Mouse (Mus musculus): ENCODE results near the gene Fam222a. TPM values are rescaled to one million over a fixed set of nuclear protein-coding genes. Genes with fewer than 3 reads are reported as not detected.

Gene Fam222a
- total RNA-seq, 4 experiments from 2014 or later: 28.1 to 47.2 (median 33.7) TPM

DNA sequence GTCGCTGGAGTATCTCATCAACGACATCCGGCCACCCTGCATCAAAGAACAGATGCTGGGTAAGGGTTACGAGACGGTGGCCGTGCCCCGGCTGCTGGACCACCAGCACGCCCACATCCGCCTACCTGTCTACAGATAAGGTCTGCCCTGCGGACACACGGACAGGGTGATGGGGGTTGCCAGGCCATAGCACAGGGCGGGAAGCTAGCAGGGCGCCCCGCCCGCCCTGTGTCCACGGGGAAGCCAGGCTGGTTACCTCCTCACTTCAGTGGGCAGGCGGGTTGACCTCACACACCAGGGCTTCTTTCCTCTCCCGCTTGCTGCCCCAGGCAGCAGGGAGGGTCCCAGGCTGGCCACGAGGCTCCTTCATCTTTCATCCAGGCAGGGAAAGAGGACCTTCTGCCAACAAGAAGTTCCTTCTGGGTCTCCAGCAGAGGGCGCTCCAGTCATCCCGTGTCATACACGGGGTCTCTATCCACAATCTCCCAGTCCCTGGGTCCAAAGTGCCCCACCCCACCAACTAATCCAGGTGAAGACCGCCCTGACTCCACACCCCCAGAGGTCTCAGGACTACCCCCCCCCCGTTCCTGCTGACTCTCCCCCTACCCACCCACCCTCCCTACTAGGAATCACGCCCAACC, 44.3 kb downstream of the Fam222a start:
- DNase-seq: no peak

DNA sequence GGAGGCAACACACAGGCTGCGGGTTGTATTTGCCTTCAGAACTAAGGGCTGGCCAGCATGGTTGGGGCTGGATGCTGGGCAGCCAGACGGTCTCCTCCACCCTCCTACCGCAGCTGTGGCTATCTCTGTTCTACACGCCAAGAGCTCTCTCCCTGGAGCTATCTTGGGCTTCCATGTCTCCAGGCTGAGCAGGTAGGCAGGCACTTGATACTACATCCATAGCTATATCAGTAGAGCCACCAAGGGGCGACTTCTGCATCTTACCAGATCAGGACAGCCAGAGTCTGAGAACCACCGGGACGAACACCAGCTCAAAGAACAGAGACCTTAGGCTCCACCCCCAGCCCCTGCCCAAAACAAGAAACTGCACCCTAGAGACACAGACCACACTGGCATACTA, 47.0 kb downstream of the Fam222a start:
- DNase-seq: no peak

DNA sequence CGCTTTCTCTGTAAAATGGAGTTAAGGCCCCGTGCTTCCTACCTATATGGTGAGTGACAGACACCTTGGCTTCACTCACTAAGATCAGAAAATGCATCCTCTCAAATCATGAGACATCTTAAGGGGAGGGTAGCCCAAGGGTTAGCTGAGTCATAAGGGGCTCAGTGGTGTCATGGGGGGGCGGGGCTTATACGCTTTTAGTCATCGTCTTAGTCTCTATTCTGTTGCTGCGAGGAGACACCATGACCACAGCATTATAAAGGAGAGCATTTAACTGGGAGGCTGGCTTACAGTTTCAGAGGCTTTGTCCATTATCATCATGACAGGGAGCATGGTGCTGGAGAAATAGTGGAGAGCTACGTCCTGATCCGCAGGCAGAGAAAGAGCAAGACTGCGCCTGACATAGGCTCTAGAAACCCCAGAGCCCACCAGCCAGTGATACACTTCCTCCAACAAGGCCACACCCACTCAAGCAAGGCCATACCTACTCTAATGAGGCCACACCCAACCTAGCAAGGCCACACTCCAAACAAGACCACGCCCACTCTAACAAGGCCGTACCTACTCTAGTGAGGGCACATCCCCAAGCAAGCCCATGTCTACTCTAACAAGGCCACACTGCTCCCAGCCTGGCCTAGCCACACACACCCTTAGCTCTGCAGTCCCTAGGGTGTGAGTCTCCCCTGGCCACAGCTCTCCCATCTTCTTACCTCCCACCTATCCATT, 48.7 kb downstream of the Fam222a start:
- DNase-seq: no peak

- DNase-seq: no peak
Measured at GRCm38 (mm10) chr5:114617809-114618208, 50.0 kb downstream of the Fam222a start.

DNA sequence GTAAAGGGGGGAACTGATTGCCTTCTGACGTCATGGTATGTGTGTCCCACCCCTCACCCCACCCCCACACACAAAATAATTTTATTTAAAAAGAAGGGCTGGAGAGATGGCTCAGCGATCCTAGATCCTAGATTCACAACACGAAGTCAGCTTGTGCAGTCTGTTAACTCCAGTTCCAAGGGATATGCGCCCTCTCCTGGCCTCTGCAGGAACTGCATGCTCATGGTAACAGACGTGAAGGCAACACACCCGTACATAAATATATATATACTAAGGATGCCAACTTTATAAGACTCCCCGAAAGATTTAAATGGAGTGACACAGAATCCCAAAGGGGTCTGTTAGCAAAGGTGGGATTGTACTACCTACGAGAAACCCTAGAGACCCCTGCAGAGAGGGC, 51.0 kb downstream of the Fam222a start:
- DNase-seq: peak; percentile 60

- DNase-seq: no peak
Measured at GRCm38 (mm10) chr5:114620305-114620704, 52.5 kb downstream of the Fam222a start.

GRCm38 (mm10) chr5:114625590-114625989, 57.8 kb downstream of the Fam222a start:
- no peak for DNase-seq

DNA sequence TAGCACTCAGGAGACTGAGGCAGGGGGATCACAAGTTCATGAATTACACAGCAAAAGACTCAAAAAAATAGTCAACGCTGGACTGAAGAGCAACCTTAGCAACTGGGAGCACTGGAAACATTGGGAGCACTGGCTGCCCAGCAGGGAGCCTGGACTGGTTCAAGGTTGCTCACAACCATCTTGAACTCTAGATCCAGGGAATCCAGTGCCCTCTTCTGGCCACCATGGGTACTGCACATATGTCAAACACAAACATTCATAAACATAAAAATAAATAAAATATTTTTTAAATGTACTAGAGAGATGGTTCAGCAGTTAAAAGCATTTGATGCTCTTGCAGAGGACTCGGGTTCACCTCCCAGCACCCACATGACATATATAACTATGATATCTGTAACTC, 63.5 kb downstream of the Fam222a start:
- DNase-seq: no peak

- DNase-seq: no peak
Measured at GRCm38 (mm10) chr5:114636091-114636490, 68.3 kb downstream of the Fam222a start.

DNA sequence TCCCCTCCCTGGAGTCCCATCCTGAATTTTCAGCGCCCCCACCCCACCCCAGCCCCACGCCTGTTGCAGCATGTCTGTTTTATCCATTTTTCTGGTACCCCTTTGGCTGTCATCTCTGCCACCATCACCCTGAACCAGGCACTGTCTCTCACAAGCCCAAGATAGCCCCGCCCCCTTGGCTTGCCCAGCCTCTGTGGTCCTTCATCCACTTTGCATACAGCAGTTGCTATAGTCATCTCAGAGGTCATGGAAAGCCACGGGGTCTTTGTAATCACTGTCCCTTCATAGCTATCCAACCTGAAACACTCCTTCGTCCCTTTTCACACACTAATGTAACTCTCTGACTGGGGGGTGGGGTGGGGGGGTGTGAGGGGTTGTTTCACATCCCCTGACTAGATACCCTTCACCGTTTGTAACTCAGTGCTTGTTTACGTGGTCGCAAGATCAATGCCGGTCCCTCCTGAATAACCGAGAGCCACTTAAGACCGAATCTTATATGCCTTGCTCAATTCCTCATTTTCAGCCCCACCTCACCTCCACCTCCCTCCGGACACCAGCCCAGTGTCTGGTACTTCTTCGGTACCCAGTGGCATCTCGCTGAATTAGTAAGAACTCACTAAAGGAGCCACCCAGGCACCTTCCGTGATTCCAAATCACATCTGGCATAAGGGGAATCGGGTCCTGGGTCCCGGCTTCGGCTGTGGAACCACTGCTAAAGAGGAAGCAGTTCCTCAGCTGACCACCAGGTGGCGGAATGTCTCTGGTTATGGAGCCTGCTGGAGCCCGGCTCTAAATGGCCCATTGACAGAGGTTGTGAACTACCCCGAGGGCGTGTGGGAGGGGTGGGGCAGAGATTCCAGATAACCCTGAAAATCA, 71.2 kb downstream of the Fam222a start:
- DNase-seq: peak; percentile 76

DNA sequence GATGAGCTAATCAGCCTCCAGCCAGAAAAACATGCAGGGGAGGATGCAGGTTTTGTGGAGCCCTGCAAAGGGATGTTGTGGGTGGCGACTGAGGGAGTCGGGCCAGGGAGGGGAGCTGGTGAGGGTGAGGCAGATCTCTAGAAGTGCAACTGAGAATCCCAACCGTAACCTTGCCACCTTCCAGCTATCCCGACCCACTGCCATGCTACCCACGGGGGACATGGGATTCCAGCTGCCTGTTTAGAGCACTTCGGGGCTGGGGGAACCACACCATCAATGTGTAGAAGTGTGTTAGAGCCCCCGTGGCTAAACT, 71.8 kb downstream of the Fam222a start:
- no peak for DNase-seq

DNA sequence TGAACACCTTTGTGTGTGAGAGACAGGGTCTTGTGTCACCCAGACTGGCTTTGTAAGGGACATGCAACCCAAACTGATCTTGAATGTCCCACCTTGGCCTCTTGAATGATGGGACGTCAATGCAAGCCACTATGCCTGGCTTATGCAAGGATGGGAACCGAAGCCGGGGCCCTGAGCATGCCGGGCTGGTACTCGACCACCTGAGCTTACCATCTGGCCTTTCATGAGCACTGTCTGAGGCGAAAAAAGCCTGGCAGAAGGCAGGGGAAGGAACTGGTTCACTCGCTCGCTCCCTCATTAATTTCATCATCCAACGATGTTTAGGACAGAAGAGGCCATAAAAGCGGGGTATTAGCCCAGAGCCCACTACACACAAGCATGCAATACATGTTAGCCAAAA, 73.0 kb downstream of the Fam222a start:
- DNase-seq: no peak

- DNase-seq: no peak
Measured at GRCm38 (mm10) chr5:114644918-114645317, 77.1 kb downstream of the Fam222a start.

DNA sequence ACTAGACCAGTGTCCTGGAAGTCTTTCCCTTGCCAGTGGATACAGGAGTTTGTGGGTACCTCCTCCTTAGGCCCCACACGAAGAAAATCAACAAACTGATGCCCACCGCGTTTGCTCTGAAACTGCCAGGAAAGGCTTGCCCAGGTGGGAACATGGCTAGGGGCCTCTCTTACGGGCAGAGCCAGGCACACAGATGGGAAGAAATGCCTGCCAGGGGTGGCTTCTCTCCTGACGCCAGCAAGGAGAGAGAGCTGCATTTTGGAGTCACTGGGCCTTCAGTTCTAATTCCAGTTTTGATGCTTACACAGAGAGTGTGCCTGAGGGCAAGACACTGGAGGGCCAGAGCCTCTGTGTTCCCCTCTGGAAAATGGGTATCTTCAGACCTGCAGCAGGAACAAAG, 78.1 kb downstream of the Fam222a start:
- no peak for DNase-seq

DNA sequence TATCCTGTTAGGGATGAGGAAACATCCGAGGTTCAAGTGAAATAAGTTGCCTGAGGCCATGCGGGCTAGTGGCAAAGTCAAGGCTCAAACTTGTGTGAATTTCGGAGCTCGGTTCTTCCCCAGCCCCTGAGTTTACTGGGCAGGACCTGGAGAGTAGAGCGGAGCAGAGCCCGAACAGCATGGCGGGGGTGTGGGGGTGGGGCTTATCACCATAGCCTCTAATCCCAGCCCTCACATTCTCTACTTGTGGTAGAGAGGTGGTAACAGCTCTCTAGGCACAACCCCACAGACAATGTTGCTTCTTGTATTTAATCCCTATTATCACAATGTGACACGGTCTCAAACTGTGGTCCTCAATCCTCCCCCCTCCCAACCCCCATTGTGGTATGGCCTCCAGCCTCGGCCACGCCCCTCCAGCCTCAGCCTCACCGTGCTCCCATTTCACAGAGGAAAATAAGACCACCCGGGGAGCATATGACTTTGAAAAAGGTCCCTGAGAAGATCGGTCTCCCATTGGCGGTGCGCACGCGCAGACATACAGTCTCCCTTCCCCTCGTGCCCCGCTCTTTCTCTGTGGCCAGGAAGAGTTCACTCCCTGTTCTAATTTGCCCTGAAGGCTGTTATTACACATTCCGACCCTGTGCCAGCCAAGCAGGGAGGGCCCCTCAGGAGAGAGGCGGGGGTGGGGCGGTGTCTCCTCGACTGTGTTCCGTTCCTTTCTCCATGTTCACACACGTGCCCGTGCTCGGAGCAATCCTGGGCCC, 79.6 kb downstream of the Fam222a start:
- peak; percentile 25 for DNase-seq

DNA sequence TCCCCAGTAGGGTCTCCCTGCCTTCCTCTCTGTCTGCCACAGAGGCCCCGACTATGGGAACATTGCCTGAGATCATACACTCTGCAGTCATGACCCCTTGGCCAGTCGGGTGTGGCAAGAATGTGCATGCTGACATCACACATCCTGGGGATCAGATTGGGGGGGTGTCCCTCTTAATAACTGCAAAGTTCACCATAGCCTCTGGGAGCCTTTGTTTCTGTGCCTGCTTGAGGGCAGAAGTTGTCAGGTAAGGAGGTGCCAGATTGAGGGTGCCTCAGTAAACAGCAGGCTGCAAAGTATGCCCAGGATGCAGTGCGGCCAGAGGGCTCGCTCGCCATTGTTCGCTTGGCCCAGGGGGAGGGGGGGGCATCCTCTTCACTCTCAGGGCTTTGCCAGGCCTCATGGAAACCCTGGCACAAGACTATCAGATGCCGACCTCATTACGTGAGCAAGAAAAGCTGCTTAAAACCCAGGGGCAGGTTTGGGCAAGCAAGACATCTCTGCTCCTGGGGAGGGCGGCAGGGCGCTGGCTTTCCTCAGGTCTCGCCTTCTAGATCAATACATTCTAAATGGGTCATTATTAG, 81.0 kb downstream of the Fam222a start:
- DNase-seq: no peak

GRCm38 (mm10) chr5:114651002-114651401, 83.2 kb downstream of the Fam222a start:
- no peak for DNase-seq

- DNase-seq: no peak
Measured at GRCm38 (mm10) chr5:114651449-114651848, 83.6 kb downstream of the Fam222a start.

GRCm38 (mm10) chr5:114653656-114654437, 86.0 kb downstream of the Fam222a start:
- no peak for DNase-seq

GRCm38 (mm10) chr5:114655721-114656120, 87.9 kb downstream of the Fam222a start:
- no peak for DNase-seq

- DNase-seq: no peak
Measured at GRCm38 (mm10) chr5:114656305-114656704, 88.5 kb downstream of the Fam222a start.
